Mouse (Mus musculus) forebrain, postnatal 0 days (tissue): Measurements from ENCODE around the gene Cst13. TPM values are rescaled to one million over a fixed set of nuclear protein-coding genes. Genes with fewer than 3 reads are reported as not detected.
A peak's percentile ranks its signal among the peaks of the same experiment; 100 is the strongest.

Source experiments
- ATAC-seq: fragments of 200-750 bp; cut with Nextera tagmentation; 2 replicates; pipeline ENCODE4 v1.8.0; 2017; ENCODE audit warnings: mild to moderate bottlenecking, moderate library complexity
- DNase-seq: peaks from one replicate; pipeline ENCODE4 v3.0.0-alpha.2; 2015
- H3K27ac ChIP-seq: fragments of 300-500 bp; sonication (generic); 2 replicates; pipeline ENCODE4 v1.5.1; 2014; ENCODE audit warnings: low read depth, mild to moderate bottlenecking, antibody characterized with exemption, low read length, moderate library complexity, mixed read lengths
- H3K27me3 ChIP-seq: fragments of 300-500 bp; sonication (generic); 2 replicates; pipeline ENCODE4 v1.6.1; 2014; ENCODE audit warnings: mild to moderate bottlenecking, low read length, mixed read lengths; ENCODE audit not compliant: insufficient read depth
- H3K36me3 ChIP-seq: fragments of 300-500 bp; sonication (generic); 2 replicates; pipeline ENCODE4 v1.6.1; 2014; ENCODE audit warnings: mild to moderate bottlenecking, moderate library complexity; ENCODE audit not compliant: insufficient read depth
- H3K4me1 ChIP-seq: fragments of 300-500 bp; sonication (generic); 2 replicates; pipeline ENCODE4 v1.6.1; 2014; ENCODE audit warnings: antibody characterized with exemption; ENCODE audit not compliant: insufficient read depth
- H3K4me2 ChIP-seq: fragments of 300-500 bp; sonication (generic); 2 replicates; pipeline ENCODE4 v1.6.1; 2014; ENCODE audit warnings: low read depth, mild to moderate bottlenecking, moderate library complexity
- H3K4me3 ChIP-seq: fragments of 300-500 bp; sonication (generic); 2 replicates; pipeline ENCODE4 v1.5.1; 2014; ENCODE audit warnings: low read depth, low read length, mixed read lengths
- H3K9ac ChIP-seq: fragments of 300-500 bp; sonication (generic); 2 replicates; pipeline ENCODE4 v1.6.1; 2014; ENCODE audit warnings: mild to moderate bottlenecking
- H3K9me3 ChIP-seq: fragments of 300-500 bp; sonication (generic); 2 replicates; pipeline ENCODE4 v1.6.1; 2016; ENCODE audit warnings: low read length
- CTCF ChIP-seq: sonication (generic); IDR thresholded peaks from 2 replicates; pipeline ENCODE4 v1.5.1; 2016; ENCODE audit warnings: antibody characterized with exemption, control low read depth, low read depth
- WGBS: fragments of 180-500 bp; shearing (Covaris S2); extraction: QIAGEN DNeasy Blood & Tissue Kit; methylation state at CpG from one replicate; pipeline ENCODE4 v1.1.7; 2014; 5-methylcytosine and 5-hydroxymethylcytosine counted together
- polyA plus RNA-seq: library from polyadenylated mRNA; unstranded; fragments of >200 nt; fragmentation: Nextera tagmentation; extraction: Ambion mirVana; gene quantifications from 2 replicates; pipeline ENCODE4 v1.2.1, GENCODE M21; 2015
- total RNA-seq: library from RNA; depleted of rRNA; stranded (reverse); fragments of >200 nt; gene quantifications from 2 replicates; pipeline ENCODE4 v1.2.3, GENCODE M21; 2014

The Cst13 gene
- total and polyA plus RNA-seq, 2 experiments from 2014 or later = not detected

- Histone ChIP-seq H3K36me3 (no peaks in the 10 kb centered on the region), H3K9me3 (no peaks in the 10 kb centered on the region), H3K27ac (no peak overlapping the region), H3K4me1 (no peaks in the 10 kb centered on the region), H3K4me3 (no peak overlapping the region), H3K27me3 (no peaks in the 10 kb centered on the region), H3K9ac (no peak overlapping the region), H3K4me2 (no peak overlapping the region)
- DNase-seq (no peak), ATAC-seq (no peak)
- TF ChIP-seq CTCF = no peak
- 64% methylated on average over 1 of the region's 1 CpGs for WGBS
Observed at GRCm38 (mm10) chr2:148825986-148826385, 6.1 kb downstream of the Cst13 start.

GRCm38 (mm10) chr2:148834912-148835311 lies 15.0 kb downstream of the Cst13 start, which contains the start of gene Cst9:
Gene Cst9, plus strand, starts transcription at chr2:148835147.
- Histone ChIP-seq H3K4me2 (no peak within 1 kb of the TSS), H3K4me3 (no peak within 1 kb of the TSS), H3K27me3 (no peaks in the 10 kb centered on the region), H3K9me3 (no peaks in the 10 kb centered on the region), H3K36me3 (no peaks in the 10 kb centered on the region), H3K9ac (no peak within 1 kb of the TSS), H3K4me1 (no peaks in the 10 kb centered on the region), H3K27ac (no peak within 1 kb of the TSS)
- DNase-seq (no peak), ATAC-seq (no peak)
- TF ChIP-seq CTCF = no peak
- 67% methylated on average over 4 of the region's 4 CpGs for WGBS

- no peak overlapping the region for H3K4me3 ChIP-seq
- H3K4me1 ChIP-seq = no peaks in the 10 kb centered on the region
- H3K27ac ChIP-seq = no peak overlapping the region
- ATAC-seq (no peak), DNase-seq (no peak)
- no peak overlapping the region for H3K4me2 ChIP-seq
- no peak overlapping the region for H3K9ac ChIP-seq
- WGBS = 90% methylated on average over 5 of the region's 5 CpGs
- H3K36me3 ChIP-seq = no peaks in the 10 kb centered on the region
- no peaks in the 10 kb centered on the region for H3K9me3 ChIP-seq
- TF ChIP-seq CTCF = no peak
- H3K27me3 ChIP-seq = no peaks in the 10 kb centered on the region
Observed at GRCm38 (mm10) chr2:148838075-148838777, 18.3 kb downstream of the Cst13 start.

- no peak for ATAC-seq
- TF ChIP-seq CTCF = no peak
- DNase-seq = no peak
Observed at GRCm38 (mm10) chr2:148839224-148839623, 19.3 kb downstream of the Cst13 start.

GRCm38 (mm10) chr2:148851116-148851906 lies 31.4 kb downstream of the Cst13 start:
- DNase-seq (peak; percentile 85), ATAC-seq (peak; percentile 89)
- Histone ChIP-seq H3K4me2 (no peak overlapping the region), H3K4me3 (no peak overlapping the region), H3K9ac (no peak overlapping the region), H3K27ac (no peak overlapping the region), H3K9me3 (no peaks in the 10 kb centered on the region), H3K4me1 (no peaks in the 10 kb centered on the region), H3K27me3 (no peaks in the 10 kb centered on the region), H3K36me3 (no peaks in the 10 kb centered on the region)
- TF ChIP-seq CTCF = peak; percentile 86
- WGBS = 37% methylated on average over 8 of the region's 8 CpGs

More at GRCm38 (mm10) chr2:148839224-148839623, 19.3 kb downstream of the Cst13 start:
- WGBS = 96% methylated on average over 2 of the region's 2 CpGs
- Histone ChIP-seq H3K4me1 (no peaks in the 10 kb centered on the region), H3K27me3 (no peaks in the 10 kb centered on the region), H3K27ac (no peak overlapping the region), H3K4me3 (no peak overlapping the region), H3K9me3 (no peaks in the 10 kb centered on the region), H3K9ac (no peak overlapping the region), H3K36me3 (no peaks in the 10 kb centered on the region), H3K4me2 (no peak overlapping the region)

- no peak overlapping the region for H3K27ac ChIP-seq
- DNase-seq (no peak), ATAC-seq (no peak)
- no peak overlapping the region for H3K4me2 ChIP-seq
- no peak overlapping the region for H3K4me3 ChIP-seq
- no peaks in the 10 kb centered on the region for H3K9me3 ChIP-seq
- H3K27me3 ChIP-seq = no peaks in the 10 kb centered on the region
- TF ChIP-seq CTCF = no peak
- no peaks in the 10 kb centered on the region for H3K36me3 ChIP-seq
- no peak overlapping the region for H3K9ac ChIP-seq
- WGBS = 66% methylated on average over 8 of the region's 8 CpGs
- no peaks in the 10 kb centered on the region for H3K4me1 ChIP-seq
Observed at GRCm38 (mm10) chr2:148856630-148857400, 36.9 kb downstream of the Cst13 start.

- ATAC-seq = no peak
- DNase-seq = no peak
- Histone ChIP-seq H3K4me3 (no peak overlapping the region), H3K4me1 (no peaks in the 10 kb centered on the region), H3K4me2 (no peak overlapping the region), H3K9ac (no peak overlapping the region), H3K27me3 (no peaks in the 10 kb centered on the region), H3K36me3 (no peaks in the 10 kb centered on the region), H3K9me3 (no peaks in the 10 kb centered on the region), H3K27ac (no peak overlapping the region)
- 34% methylated on average over 4 of the region's 4 CpGs for WGBS
- TF ChIP-seq CTCF = no peak
Observed at GRCm38 (mm10) chr2:148857506-148857905, 37.6 kb downstream of the Cst13 start.
